9 mouse cellular contexts compared by ENCODE assay signal in the genomic region with DNA sequence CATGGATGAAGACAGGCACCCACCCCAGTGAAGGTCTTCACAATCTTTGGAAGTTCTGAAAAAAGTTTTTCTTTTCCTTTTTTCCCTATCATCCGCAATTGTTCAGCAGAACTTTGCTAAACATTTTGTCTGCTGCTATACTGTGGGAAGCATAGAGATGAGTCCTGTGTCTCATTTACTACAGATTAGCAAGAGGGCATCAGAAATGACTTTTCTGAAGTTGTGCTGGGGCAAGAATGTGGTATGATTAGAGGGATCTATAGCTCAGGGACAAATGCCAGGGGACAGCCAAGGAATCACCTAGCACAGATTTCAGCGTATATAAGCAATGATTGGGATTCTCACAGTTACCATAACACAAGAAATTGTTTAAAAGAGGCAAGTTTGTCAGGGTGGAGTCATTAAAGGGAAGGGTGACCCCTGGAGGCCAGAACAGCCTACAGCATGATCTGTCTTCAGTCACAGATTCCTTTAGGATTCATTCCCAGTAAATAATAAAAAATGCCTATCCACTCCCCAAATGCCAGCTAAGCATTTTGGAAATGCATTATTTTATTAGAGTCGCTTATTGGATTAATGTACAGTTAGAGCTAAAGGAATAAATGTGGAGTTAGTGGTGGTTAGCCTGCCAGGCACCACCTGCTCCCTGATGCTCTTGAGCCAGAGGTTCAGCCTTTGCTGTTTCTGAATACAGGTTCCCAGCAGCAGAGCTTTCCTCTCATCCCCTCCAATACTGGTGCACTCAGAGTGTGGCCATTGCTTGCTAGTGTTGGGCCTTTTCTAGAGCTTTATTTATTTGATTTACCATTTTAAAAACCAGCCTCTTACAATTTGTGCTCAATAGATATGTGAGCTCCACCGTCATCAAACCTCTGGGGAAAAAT.
DNase-seq lines count a peak whose midpoint lies in the region; ATAC-seq and TF ChIP-seq lines count a peak whose summit lies in the region.
"Had no signal": no experiment of that assay in that cellular context is flagged by ENCODE, and none has a peak within 500 bp of the region (broad histone marks: within the 10 kb centered on the region; RNA-seq: fewer than 3 reads in every experiment).

No protein-coding gene starts in this region.

- 40% methylated on average over 4 of the region's 4 CpGs for WGBS in cerebellum, adult 2 months
- WGBS in forebrain, embryonic 11.5 days = 45% methylated on average over 4 of the region's 4 CpGs

- no peaks in the 10 kb centered on the region for H3K27me3 ChIP-seq in cerebellum, adult 2 months (ENCODE audit: control insufficient read depth, insufficient read depth, low read length)
- H3K27me3 ChIP-seq in forebrain, embryonic 11.5 days (ENCODE audit: control insufficient read depth, insufficient read depth, low read length) = no peaks in the 10 kb centered on the region
- H3K27me3 ChIP-seq: liver, embryonic 13.5 days had no signal

- DNase-seq in cerebellum, adult 2 months = peak in 1 of 2 experiments; percentile 8
- DNase-seq in cerebellum, adult 9-11 months = no peak
- peak; percentile 22 for DNase-seq in urinary bladder, postnatal 14 days (ENCODE audit: low spot score)
- DNase-seq in urinary bladder, adult 2 months (ENCODE audit: low spot score) = no peak
- DNase-seq in forebrain, embryonic 11.5 days (ENCODE audit: low spot score) = peak; percentile 59
- DNase-seq in kidney, postnatal 36 days = peak; percentile 2 to 54
- DNase-seq in mesoderm, embryonic 11.5 days (ENCODE audit: low read depth, low spot score) = peak; percentile 52
- no peak for DNase-seq in c-Kit-positive CD71-positive TER-119-positive erythroid progenitor cells, embryonic 14.5 days (ENCODE audit: low spot score)
- DNase-seq: liver, embryonic 13.5 days had no signal

- no peaks in the 10 kb centered on the region for H3K4me1 ChIP-seq in cerebellum, adult 2 months (ENCODE audit: control insufficient read depth, insufficient read depth, low read length)
- peaks cover 5% of the 10 kb centered on the region; the same call in 1 of the 2 replicates for H3K4me1 ChIP-seq in forebrain, embryonic 11.5 days (replicated peaks; ENCODE audit: control insufficient read depth, insufficient read depth, low read length)
- H3K4me1 ChIP-seq: liver, embryonic 13.5 days had no signal

- H3K36me3 ChIP-seq in forebrain, embryonic 11.5 days (ENCODE audit: control insufficient read depth, insufficient read depth, low read length) = no peaks in the 10 kb centered on the region
- H3K36me3 ChIP-seq: liver, embryonic 13.5 days had no signal

- no peak overlapping the region for H3K9ac ChIP-seq in forebrain, embryonic 11.5 days (ENCODE audit: low read length)
- H3K9ac ChIP-seq: liver, embryonic 13.5 days had no signal

- H3K4me3 ChIP-seq in cerebellum, adult 2 months (replicated peaks; ENCODE audit: insufficient read depth, low read depth, low read length) = no peak overlapping the region
- no peak overlapping the region for H3K4me3 ChIP-seq in forebrain, embryonic 11.5 days (ENCODE audit: low read depth, low read length)
- H3K4me3 ChIP-seq: liver, embryonic 13.5 days had no signal

- H3K4me2 ChIP-seq in forebrain, embryonic 11.5 days (ENCODE audit: low read depth, low read length, severe bottlenecking) = no peak overlapping the region
- H3K4me2 ChIP-seq: liver, embryonic 13.5 days had no signal

- TF ChIP-seq CTCF in cerebellum, adult 2 months (IDR thresholded peaks at IDR 0.05; ENCODE audit: borderline replicate concordance, insufficient read depth, low read depth, low read length) = peak; percentile 39; the same call in 1 of the 2 replicates

- H3K9me3 ChIP-seq in forebrain, embryonic 11.5 days (ENCODE audit: control insufficient read depth, low read length) = no peaks in the 10 kb centered on the region
- H3K9me3 ChIP-seq: liver, embryonic 13.5 days had no signal

- H3K27ac ChIP-seq in cerebellum, adult 2 months (ENCODE audit: insufficient read depth, low read length) = no peak overlapping the region
- no peak overlapping the region for H3K27ac ChIP-seq in forebrain, embryonic 11.5 days (ENCODE audit: low read depth, low read length)
- H3K27ac ChIP-seq: liver, embryonic 13.5 days had no signal

- no peak for TF ChIP-seq POLR2A in cerebellum, adult 2 months (IDR thresholded peaks at IDR 0.05; ENCODE audit: borderline replicate concordance, insufficient read depth, low read length)

- peak; percentile 44; the same call in 1 of the 2 replicates for ATAC-seq in forebrain, embryonic 11.5 days (replicated peaks; ENCODE audit: low FRiP score)

Comparison
In these comparisons a context has a peak if more than half of its experiments do, and no peak if none do; other contexts are left out.
1. DNase-seq: peak in urinary bladder, postnatal 14 days (single experiment), forebrain, embryonic 11.5 days (single experiment), kidney, postnatal 36 days (2 of 2) and mesoderm, embryonic 11.5 days (single experiment); none in cerebellum, adult 9-11 months (single experiment), urinary bladder, adult 2 months (single experiment) and c-Kit-positive CD71-positive TER-119-positive erythroid progenitor cells, embryonic 14.5 days (single experiment).